Mouse (Mus musculus): ENCODE data around the gene Vsx2. TPM values are rescaled to one million over a fixed set of nuclear protein-coding genes. Genes with fewer than 3 reads are reported as not detected.
A peak's percentile ranks its signal among the peaks of the same experiment; 100 is the strongest.
"Not testable (repeated sequence)": the region's sequence is repeated elsewhere in the genome, so short reads cannot be mapped to it uniquely, and the experiment has no call there.

Gene Vsx2
- polyA plus RNA-seq, 1 experiment from 2014 or later: 7.4 TPM

- DNase-seq (ENCODE audit: low spot score): not testable (repeated sequence)
These were observed 30.0 kb upstream of the Vsx2 start for GRCm38 (mm10) chr12:84539537-84539936.

GRCm38 (mm10) chr12:84541391-84541958 lies 28.1 kb upstream of the Vsx2 start:
- H3K9ac ChIP-seq (ENCODE audit: low read length): no peak overlapping the region
- H3K27me3 ChIP-seq (ENCODE audit: control insufficient read depth, insufficient read depth, low read length): no peaks in the 10 kb centered on the region
- no peaks in the 10 kb centered on the region for H3K4me1 ChIP-seq (ENCODE audit: control insufficient read depth, insufficient read depth, low read length)
- no peaks in the 10 kb centered on the region for H3K36me3 ChIP-seq (ENCODE audit: control insufficient read depth, insufficient read depth, low read length)
- WGBS: 82% methylated on average over 11 of the region's 11 CpGs
- H3K4me3 ChIP-seq (ENCODE audit: low read depth, low read length): no peak overlapping the region
- no peak for DNase-seq (ENCODE audit: low spot score)
- H3K4me2 ChIP-seq (ENCODE audit: low read depth): no peak overlapping the region
- no peaks in the 10 kb centered on the region for H3K9me3 ChIP-seq (ENCODE audit: control insufficient read depth, low read length)
- no peak for ATAC-seq (ENCODE audit: insufficient read depth, low FRiP score, low TSS enrichment)
- H3K27ac ChIP-seq (ENCODE audit: low read depth, low read length): no peak overlapping the region

More at GRCm38 (mm10) chr12:84539537-84539936, 30.0 kb upstream of the Vsx2 start:
- not testable (repeated sequence) for H3K4me3 ChIP-seq (ENCODE audit: low read depth, low read length); H3K4me2 ChIP-seq (ENCODE audit: low read depth); ATAC-seq (ENCODE audit: insufficient read depth, low FRiP score, low TSS enrichment); H3K36me3 ChIP-seq (ENCODE audit: control insufficient read depth, insufficient read depth, low read length); H3K9ac ChIP-seq (ENCODE audit: low read length); H3K9me3 ChIP-seq (ENCODE audit: control insufficient read depth, low read length); H3K4me1 ChIP-seq (ENCODE audit: control insufficient read depth, insufficient read depth, low read length); H3K27ac ChIP-seq (ENCODE audit: low read depth, low read length); H3K27me3 ChIP-seq (ENCODE audit: control insufficient read depth, insufficient read depth, low read length)
- WGBS: 89% methylated on average over 3 of the region's 3 CpGs

GRCm38 (mm10) chr12:84546028-84546427 lies 23.5 kb upstream of the Vsx2 start:
- Histone ChIP-seq H3K36me3 (ENCODE audit: control insufficient read depth, insufficient read depth, low read length) (no peaks in the 10 kb centered on the region), H3K27me3 (ENCODE audit: control insufficient read depth, insufficient read depth, low read length) (no peaks in the 10 kb centered on the region), H3K4me2 (ENCODE audit: low read depth) (no peak overlapping the region), H3K27ac (ENCODE audit: low read depth, low read length) (no peak overlapping the region), H3K4me1 (ENCODE audit: control insufficient read depth, insufficient read depth, low read length) (no peaks in the 10 kb centered on the region), H3K9me3 (ENCODE audit: control insufficient read depth, low read length) (no peaks in the 10 kb centered on the region), H3K4me3 (ENCODE audit: low read depth, low read length) (no peak overlapping the region), H3K9ac (ENCODE audit: low read length) (no peak overlapping the region)
- 7% methylated on average over 12 of the region's 12 CpGs for WGBS
- ATAC-seq (ENCODE audit: insufficient read depth, low FRiP score, low TSS enrichment) (0 out of 2 replicates have a peak, but pooled peaks have one; percentile 45), DNase-seq (ENCODE audit: low spot score) (peak; percentile 84)

GRCm38 (mm10) chr12:84546577-84547085 lies 22.9 kb upstream of the Vsx2 start:
- DNase-seq (ENCODE audit: low spot score): no peak
- WGBS: 64% methylated on average over 2 of the region's 2 CpGs
- H3K27ac ChIP-seq (ENCODE audit: low read depth, low read length): no peak overlapping the region

GRCm38 (mm10) chr12:84548251-84548650 lies 21.3 kb upstream of the Vsx2 start:
- H3K27ac ChIP-seq (ENCODE audit: low read depth, low read length): no peak overlapping the region
- H3K4me2 ChIP-seq (ENCODE audit: low read depth): no peak overlapping the region
- no peaks in the 10 kb centered on the region for H3K4me1 ChIP-seq (ENCODE audit: control insufficient read depth, insufficient read depth, low read length)
- no peak overlapping the region for H3K9ac ChIP-seq (ENCODE audit: low read length)
- no peak for ATAC-seq (ENCODE audit: insufficient read depth, low FRiP score, low TSS enrichment)
- H3K9me3 ChIP-seq (ENCODE audit: control insufficient read depth, low read length): no peaks in the 10 kb centered on the region
- 56% methylated on average over 8 of the region's 8 CpGs for whole genome bisulfite sequencing
- H3K27me3 ChIP-seq (ENCODE audit: control insufficient read depth, insufficient read depth, low read length): no peaks in the 10 kb centered on the region
- no peaks in the 10 kb centered on the region for H3K36me3 ChIP-seq (ENCODE audit: control insufficient read depth, insufficient read depth, low read length)
- no peak overlapping the region for H3K4me3 ChIP-seq (ENCODE audit: low read depth, low read length)
- DNase-seq (ENCODE audit: low spot score): no peak

More at GRCm38 (mm10) chr12:84546577-84547085, 22.9 kb upstream of the Vsx2 start:
- no peak for ATAC-seq (ENCODE audit: insufficient read depth, low FRiP score, low TSS enrichment)
- H3K4me2 ChIP-seq (ENCODE audit: low read depth): no peak overlapping the region
- H3K36me3 ChIP-seq (ENCODE audit: control insufficient read depth, insufficient read depth, low read length): no peaks in the 10 kb centered on the region
- no peaks in the 10 kb centered on the region for H3K27me3 ChIP-seq (ENCODE audit: control insufficient read depth, insufficient read depth, low read length)
- no peak overlapping the region for H3K9ac ChIP-seq (ENCODE audit: low read length)
- no peaks in the 10 kb centered on the region for H3K9me3 ChIP-seq (ENCODE audit: control insufficient read depth, low read length)
- no peaks in the 10 kb centered on the region for H3K4me1 ChIP-seq (ENCODE audit: control insufficient read depth, insufficient read depth, low read length)
- H3K4me3 ChIP-seq (ENCODE audit: low read depth, low read length): no peak overlapping the region

- no peaks in the 10 kb centered on the region for H3K36me3 ChIP-seq (ENCODE audit: control insufficient read depth, insufficient read depth, low read length)
- no peak overlapping the region for H3K27ac ChIP-seq (ENCODE audit: low read depth, low read length)
- H3K4me3 ChIP-seq (ENCODE audit: low read depth, low read length): no peak overlapping the region
- H3K9me3 ChIP-seq (ENCODE audit: control insufficient read depth, low read length): no peaks in the 10 kb centered on the region
- 61% methylated on average over 8 of the region's 8 CpGs for WGBS
- DNase-seq (ENCODE audit: low spot score) (no peak), ATAC-seq (ENCODE audit: insufficient read depth, low FRiP score, low TSS enrichment) (no peak)
- no peaks in the 10 kb centered on the region for H3K4me1 ChIP-seq (ENCODE audit: control insufficient read depth, insufficient read depth, low read length)
- no peaks in the 10 kb centered on the region for H3K27me3 ChIP-seq (ENCODE audit: control insufficient read depth, insufficient read depth, low read length)
- H3K4me2 ChIP-seq (ENCODE audit: low read depth): no peak overlapping the region
- H3K9ac ChIP-seq (ENCODE audit: low read length): no peak overlapping the region
These were observed 14.3 kb upstream of the Vsx2 start for GRCm38 (mm10) chr12:84555218-84555617.

GRCm38 (mm10) chr12:84562558-84562957 lies 7.0 kb upstream of the Vsx2 start:
- H3K36me3 ChIP-seq (ENCODE audit: control insufficient read depth, insufficient read depth, low read length): no peaks in the 10 kb centered on the region
- no peak for ATAC-seq (ENCODE audit: insufficient read depth, low FRiP score, low TSS enrichment)
- DNase-seq (ENCODE audit: low spot score): no peak
- H3K4me2 ChIP-seq (ENCODE audit: low read depth): no peak overlapping the region
- WGBS: 57% methylated on average over 4 of the region's 4 CpGs
- no peak overlapping the region for H3K9ac ChIP-seq (ENCODE audit: low read length)
- no peak overlapping the region for H3K4me3 ChIP-seq (ENCODE audit: low read depth, low read length)
- H3K27ac ChIP-seq (ENCODE audit: low read depth, low read length): no peak overlapping the region
- no peaks in the 10 kb centered on the region for H3K9me3 ChIP-seq (ENCODE audit: control insufficient read depth, low read length)
- H3K27me3 ChIP-seq (ENCODE audit: control insufficient read depth, insufficient read depth, low read length): peaks cover 2% of the 10 kb centered on the region; the same call in 1 of the 2 replicates
- no peaks in the 10 kb centered on the region for H3K4me1 ChIP-seq (ENCODE audit: control insufficient read depth, insufficient read depth, low read length)

GRCm38 (mm10) chr12:84567576-84567975 lies 2.0 kb upstream of the Vsx2 start:
- WGBS: 80% methylated on average over 6 of the region's 6 CpGs
- no peak for ATAC-seq (ENCODE audit: insufficient read depth, low FRiP score, low TSS enrichment)
- H3K36me3 ChIP-seq (ENCODE audit: control insufficient read depth, insufficient read depth, low read length): no peaks in the 10 kb centered on the region

GRCm38 (mm10) chr12:84569976-84570693 lies 573 bp downstream of the Vsx2 start:
- Histone ChIP-seq H3K4me3 (ENCODE audit: low read depth, low read length) (peak overlapping the region; percentile 24), H3K9ac (ENCODE audit: low read length) (no peak overlapping the region), H3K27ac (ENCODE audit: low read depth, low read length) (no peak overlapping the region), H3K9me3 (ENCODE audit: control insufficient read depth, low read length) (no peaks in the 10 kb centered on the region), H3K36me3 (ENCODE audit: control insufficient read depth, insufficient read depth, low read length) (no peaks in the 10 kb centered on the region), H3K27me3 (ENCODE audit: control insufficient read depth, insufficient read depth, low read length) (peaks cover 70% of the 10 kb centered on the region), H3K4me1 (ENCODE audit: control insufficient read depth, insufficient read depth, low read length) (no peaks in the 10 kb centered on the region), H3K4me2 (ENCODE audit: low read depth) (no peak overlapping the region)
- ATAC-seq (ENCODE audit: insufficient read depth, low FRiP score, low TSS enrichment) (no peak), DNase-seq (ENCODE audit: low spot score) (peak; percentile 46)
- 1% methylated on average over 35 of the region's 40 CpGs for WGBS

More at GRCm38 (mm10) chr12:84567576-84567975, 2.0 kb upstream of the Vsx2 start:
- Histone ChIP-seq H3K27me3 (ENCODE audit: control insufficient read depth, insufficient read depth, low read length) (peaks cover 52% of the 10 kb centered on the region), H3K4me1 (ENCODE audit: control insufficient read depth, insufficient read depth, low read length) (no peaks in the 10 kb centered on the region), H3K9ac (ENCODE audit: low read length) (no peak overlapping the region), H3K4me2 (ENCODE audit: low read depth) (no peak overlapping the region), H3K27ac (ENCODE audit: low read depth, low read length) (no peak overlapping the region), H3K9me3 (ENCODE audit: control insufficient read depth, low read length) (no peaks in the 10 kb centered on the region), H3K4me3 (ENCODE audit: low read depth, low read length) (no peak overlapping the region)
- no peak for DNase-seq (ENCODE audit: low spot score)
